Mouse (Mus musculus): Measurements from ENCODE around the gene Gad1.

The Gad1 gene

GRCm38 (mm10) chr2:70625761-70626160 lies 72.9 kb downstream of the Gad1 start:
- DNase-seq (ENCODE audit: low read depth, low spot score) = no peak

- DNase-seq (ENCODE audit: low read depth, low spot score) = no peak
These were observed 75.5 kb downstream of the Gad1 start for GRCm38 (mm10) chr2:70628397-70628796.

DNA sequence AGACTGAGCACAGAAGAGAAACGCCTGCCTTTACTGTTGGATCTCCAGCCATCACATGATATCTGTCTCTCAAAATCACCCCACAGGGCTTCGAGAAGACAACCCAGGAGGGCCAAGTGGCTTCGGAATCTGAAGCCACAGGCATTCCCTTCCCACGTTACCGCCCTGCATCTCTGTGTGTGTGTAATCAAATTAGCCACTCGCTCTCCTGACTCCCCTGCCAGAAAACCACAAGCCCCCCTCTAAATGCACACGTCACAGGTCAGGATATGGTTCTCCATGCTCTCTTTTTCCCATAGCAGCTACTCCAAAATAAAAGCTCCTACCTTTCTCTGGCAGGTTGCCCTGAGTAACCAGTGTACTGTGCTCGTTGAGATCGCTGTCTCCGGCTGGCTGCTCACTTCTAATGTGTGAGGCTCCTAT lies 76.5 kb downstream of the Gad1 start:
- peak; percentile 40 for DNase-seq (ENCODE audit: low read depth, low spot score)

- DNase-seq (ENCODE audit: low read depth, low spot score) = no peak
These were observed 77.0 kb downstream of the Gad1 start for GRCm38 (mm10) chr2:70629921-70630320.

GRCm38 (mm10) chr2:70631321-70631720 lies 78.4 kb downstream of the Gad1 start:
- DNase-seq (ENCODE audit: low read depth, low spot score) = no peak

DNA sequence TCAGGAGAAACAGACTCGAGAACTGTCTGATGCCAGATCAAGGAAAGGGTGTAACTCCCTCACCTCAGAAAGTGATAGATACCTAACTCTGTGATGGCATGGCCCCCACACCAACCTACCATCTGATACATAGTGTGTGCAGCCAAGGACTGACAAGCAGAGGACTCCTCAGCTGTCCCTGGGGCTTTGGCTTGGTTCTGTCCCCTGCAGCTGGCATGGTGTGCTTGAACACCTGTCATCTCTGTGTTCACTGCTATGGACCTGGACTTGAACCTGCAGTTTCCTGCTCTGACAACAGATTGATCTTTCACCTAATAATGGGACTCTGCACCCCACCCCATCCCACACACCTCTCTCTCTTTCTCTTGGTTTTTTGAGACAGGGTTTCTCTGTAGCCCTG lies 79.5 kb downstream of the Gad1 start:
- no peak for DNase-seq (ENCODE audit: low read depth, low spot score)

DNA sequence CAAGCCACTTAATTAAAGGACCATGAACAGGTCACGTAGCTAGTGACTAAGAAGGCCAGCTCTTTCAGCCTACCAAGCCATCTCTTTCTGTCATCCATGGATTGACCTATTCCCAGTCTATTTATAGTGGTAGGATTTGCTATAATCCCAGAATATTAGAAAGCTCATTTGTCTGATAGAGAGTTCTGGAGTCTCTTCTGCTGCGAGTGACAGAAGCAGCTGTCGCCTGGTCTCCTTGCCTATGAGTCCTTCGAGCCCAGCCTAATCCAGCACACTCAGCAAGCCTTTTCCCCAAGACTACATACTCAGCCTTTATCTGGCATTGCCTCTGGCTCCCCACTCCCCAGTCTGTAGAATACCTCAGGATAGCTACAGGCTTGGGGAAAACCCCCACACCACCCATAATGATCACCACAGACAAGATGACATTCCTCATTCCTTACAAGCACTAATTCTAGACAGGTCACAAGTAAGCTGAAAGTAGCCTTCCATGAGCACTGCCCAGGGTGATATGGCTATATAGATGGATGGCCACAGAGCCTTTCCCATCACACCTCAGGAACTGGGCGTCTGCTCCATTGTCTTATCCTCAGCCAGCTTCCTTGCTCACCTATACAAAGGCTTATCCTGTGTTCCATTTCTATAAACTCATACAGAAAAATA lies 81.3 kb downstream of the Gad1 start:
- no peak for DNase-seq (ENCODE audit: low read depth, low spot score)

DNA sequence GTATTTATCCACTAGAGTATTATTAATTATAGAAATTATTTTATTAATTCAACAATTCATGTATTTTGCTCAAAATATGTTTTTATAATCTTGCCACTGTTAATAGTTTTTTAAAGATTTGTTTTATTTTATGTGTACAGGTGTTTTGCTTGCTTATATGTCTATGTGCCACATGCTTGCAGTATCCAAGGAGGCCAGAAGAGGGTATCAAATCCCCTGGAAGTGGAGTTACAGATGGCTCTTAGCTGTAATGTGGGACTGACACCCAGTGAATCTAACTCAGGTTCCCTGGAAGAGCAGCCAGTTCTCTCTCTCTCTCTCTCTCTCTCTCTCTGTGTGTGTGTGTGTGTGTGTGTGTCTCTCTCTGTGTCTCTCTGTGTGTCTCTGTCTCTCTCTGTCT lies 88.1 kb downstream of the Gad1 start:
- no peak for DNase-seq (ENCODE audit: low read depth, low spot score)

GRCm38 (mm10) chr2:70642971-70643565 lies 90.2 kb downstream of the Gad1 start:
- no peak for DNase-seq (ENCODE audit: low read depth, low spot score)

GRCm38 (mm10) chr2:70645266-70645780 lies 92.5 kb downstream of the Gad1 start:
- no peak for DNase-seq (ENCODE audit: low read depth, low spot score)

GRCm38 (mm10) chr2:70647681-70648080 lies 94.8 kb downstream of the Gad1 start:
- DNase-seq (ENCODE audit: low read depth, low spot score) = no peak

- DNase-seq (ENCODE audit: low read depth, low spot score) = no peak
These were observed 95.4 kb downstream of the Gad1 start for GRCm38 (mm10) chr2:70648271-70648670.

- no peak for DNase-seq (ENCODE audit: low read depth, low spot score)
These were observed 96.6 kb downstream of the Gad1 start for GRCm38 (mm10) chr2:70649471-70649870.
